Mouse (Mus musculus) cerebellum, postnatal 10 days (tissue): ENCODE results near the gene Rfx2.

ENCODE experiments used
- DNase-seq, 2 experiments: peaks; one replicate each; pipeline ENCODE4 v3.0.0; 2021; ENCODE audit warnings: mixed read lengths in 2 of 2

Rfx2 gene

DNA sequence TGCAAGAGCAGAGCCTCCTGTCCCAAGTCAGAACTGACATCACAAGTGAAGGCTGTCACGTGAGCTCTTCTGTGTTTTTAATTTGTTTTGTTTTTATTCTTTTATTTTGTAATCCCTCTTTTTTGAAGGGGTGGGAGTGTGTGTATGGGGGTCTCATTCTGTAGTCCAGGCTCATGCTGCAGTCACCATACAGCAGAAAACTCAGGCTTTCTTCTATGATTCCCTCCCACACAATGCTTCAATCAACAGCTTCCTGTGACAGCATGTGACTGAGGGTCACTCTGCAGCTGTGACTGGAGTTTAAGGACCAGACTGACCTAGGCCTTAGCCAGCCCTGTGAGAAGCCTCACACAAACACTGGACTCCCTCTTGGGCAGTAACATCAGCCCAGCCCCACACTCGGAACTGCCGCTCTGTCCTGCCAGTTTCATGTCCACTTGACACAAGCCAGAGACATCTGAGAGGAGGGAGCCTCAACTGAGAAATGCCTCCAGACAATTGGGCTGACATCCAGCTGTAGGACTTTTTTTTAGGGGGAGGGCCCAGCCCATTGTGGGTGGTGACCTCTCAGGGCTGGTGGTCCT lies 51.9 kb downstream of the Rfx2 start:
- DNase-seq, result no peak

DNA sequence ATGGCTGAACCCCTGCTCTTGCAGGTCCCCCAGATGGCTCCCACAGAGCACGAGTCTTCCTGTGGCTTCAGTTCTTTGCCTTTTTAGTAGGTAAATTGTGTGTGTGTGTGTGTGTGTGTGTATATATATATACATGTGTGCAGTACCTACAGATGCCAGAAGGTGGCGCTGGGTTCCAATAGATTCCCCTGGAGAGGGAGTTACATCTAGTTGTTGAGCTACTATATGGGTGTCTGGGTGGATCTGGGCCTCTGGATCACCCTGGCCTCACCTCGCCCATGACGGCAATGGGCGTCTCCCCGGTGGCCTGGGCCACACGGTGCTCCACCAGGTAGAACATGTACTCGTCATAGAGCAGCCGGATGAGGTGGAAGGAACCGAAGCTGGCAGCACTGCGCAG lies 53.2 kb downstream of the Rfx2 start:
- no peak for DNase-seq

GRCm38 (mm10) chr17:56769950-56770349 lies 60.9 kb downstream of the Rfx2 start, which contains the start of gene Prr22:
Gene Prr22 (plus strand): TSS chr17:56770250.
- no peak for DNase-seq

GRCm38 (mm10) chr17:56768941-56769340 lies 61.9 kb downstream of the Rfx2 start:
- DNase-seq, result no peak

DNA sequence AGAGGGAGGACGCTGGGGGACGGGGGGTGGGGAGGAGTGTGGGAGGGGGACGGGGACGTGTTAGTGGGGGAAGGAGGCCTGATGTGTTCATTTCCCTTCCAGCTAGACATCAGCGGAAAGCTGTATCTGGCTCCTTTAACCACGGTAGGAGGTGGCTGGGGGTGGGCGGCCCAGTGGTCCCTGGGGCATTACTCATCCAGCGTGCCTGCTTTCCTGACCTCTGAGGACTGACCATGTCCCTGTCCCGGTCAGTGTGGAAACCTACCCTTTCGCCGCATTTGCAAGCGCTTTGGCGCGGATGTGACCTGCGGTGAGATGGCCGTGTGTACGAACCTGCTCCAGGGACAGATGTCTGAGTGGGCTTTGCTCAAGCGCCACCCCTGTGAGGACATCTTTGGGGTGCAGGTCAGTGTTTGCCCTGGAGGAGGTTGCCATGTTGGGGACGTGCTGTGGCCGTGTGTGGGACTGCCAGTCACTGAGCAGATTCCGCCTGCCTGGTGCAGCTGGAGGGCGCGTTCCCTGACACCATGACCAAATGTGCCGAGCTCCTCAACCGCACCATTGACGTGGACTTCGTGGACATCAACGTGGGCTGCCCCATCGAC lies 63.2 kb downstream of the Rfx2 start:
- no peak for DNase-seq

DNA sequence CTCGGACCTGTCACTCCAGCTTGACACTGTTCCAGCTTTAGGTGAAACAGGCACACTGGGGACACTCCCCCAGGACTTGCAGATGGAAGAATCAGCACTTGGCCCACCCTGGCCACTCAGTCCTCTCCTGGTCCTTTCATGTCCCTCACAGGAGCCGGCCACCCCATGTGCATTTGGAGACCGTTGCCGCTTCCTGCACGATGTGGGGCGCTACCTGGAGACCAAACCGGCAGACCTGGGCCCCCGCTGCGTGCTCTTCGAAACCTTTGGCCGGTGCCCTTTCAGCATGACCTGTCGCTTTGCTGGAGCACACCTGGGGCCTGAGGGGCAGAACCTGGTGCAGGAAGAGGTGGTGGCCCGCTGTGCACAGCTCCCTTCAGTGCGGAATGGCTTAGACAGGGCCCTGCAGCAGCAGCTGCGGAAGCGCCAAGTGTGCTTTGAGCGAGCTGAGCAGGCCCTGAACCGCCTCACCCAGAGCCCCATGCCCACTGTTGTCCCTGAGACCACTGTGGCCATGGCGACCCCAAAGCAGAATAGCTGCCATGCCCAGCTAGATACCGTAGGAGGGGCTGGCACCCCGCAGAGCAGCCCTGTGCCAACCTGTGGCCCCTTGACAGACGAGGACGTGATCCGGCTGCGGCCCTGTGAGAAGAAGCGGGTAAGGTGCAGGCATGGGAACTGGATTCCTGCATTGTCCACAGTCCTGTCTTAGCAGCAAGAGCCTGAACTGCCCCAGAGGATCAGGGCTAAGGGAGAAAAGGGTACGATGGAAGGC lies 64.0 kb downstream of the Rfx2 start:
- DNase-seq, result no peak

DNA sequence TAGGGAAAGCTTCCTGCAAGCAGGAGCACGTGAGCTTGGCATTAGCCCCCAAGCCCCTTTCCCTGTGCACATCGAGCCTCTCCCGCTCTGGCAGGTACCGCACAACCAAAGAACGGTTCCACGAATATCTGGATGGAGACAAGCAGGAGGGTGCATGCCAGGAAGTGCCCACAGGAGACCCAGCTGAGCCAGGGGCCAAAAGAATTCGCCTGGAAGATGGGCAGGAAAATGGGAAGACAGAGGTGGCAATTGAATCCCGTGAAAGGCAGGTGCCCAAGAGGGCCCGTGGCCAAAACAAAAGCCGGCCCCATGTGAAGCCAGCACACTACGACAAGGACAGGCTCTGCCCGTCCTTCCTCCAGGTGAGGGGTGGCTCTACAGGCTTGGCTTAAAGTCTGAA lies 65.4 kb downstream of the Rfx2 start:
- DNase-seq, result no peak

DNA sequence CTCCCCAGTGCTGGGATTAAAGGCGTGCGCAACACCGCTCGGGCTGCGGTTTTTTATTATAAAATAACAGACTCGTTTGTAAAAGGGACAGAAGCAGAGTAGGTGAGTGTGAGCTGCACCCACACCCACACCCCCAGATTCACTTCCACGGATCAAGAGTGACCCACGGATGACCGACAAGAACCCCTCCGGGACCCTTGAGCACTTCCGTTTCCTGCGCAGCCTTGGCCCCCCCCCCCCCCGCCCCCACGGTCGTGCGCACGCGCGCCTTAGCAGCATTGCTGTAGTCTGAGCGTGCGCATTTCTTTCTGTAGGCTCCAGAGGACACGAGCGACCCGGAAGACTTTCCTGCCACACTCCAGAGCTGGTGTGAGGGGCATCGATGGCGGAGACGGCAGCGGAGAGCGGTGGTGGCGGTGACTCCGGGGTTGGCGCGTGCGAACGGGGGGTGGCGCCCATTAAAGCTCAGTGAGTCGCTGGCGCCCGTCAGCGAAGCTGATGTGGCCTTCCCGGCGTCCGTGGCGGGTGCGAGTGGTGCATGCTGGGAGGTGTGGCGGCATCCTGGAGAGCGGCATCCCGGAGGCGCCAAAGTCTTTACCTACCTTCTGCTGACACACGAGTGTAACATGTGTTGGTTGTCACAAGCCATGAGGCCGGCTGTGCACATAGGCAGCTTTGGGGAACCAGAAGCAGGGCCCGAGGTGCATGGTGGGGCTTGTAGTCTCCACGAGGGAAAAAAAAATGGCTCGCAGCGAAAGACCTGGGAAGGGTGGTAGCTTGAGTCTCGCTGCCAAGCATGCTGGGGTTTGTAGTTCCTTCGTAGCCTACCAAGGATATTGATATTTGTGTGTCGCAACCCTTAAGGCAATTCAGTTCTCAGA lies 66.1 kb downstream of the Rfx2 start, which contains the start of gene Dus3l:
Dus3l (plus strand) TSS at position 284 of the 881 bp plus-strand sequence.
- peak; percentile 92 to 93 for DNase-seq

DNA sequence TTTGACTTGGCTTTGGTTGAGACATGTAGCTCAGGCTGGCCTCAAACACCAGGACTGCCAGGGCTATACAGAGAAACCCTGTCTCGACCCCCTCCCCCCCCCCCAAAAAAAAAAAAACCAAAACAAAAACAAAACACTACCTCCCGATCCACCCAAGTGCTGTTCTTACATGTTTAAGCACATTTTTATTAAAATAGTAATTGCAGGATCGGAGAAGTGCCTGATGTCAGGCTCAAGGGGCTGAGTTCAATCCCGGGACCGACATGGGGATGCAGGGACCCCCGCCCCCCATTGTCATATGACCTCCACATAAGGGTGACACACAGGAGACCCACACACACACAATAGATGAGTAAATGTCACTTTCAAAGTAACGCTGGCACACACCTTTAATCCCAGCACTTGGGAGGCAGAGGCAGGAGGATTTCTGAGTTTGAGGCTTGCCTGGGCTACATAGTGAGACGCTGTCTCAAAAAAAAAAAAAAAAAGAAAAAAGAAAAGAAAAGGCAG lies 67.0 kb downstream of the Rfx2 start:
- DNase-seq, result no peak

- peak; percentile 76 to 86 for DNase-seq
These were observed 67.8 kb downstream of the Rfx2 start for GRCm38 (mm10) chr17:56762769-56763731.

GRCm38 (mm10) chr17:56761991-56762410 lies 68.8 kb downstream of the Rfx2 start:
- peak; percentile 95 to 96 for DNase-seq

DNA sequence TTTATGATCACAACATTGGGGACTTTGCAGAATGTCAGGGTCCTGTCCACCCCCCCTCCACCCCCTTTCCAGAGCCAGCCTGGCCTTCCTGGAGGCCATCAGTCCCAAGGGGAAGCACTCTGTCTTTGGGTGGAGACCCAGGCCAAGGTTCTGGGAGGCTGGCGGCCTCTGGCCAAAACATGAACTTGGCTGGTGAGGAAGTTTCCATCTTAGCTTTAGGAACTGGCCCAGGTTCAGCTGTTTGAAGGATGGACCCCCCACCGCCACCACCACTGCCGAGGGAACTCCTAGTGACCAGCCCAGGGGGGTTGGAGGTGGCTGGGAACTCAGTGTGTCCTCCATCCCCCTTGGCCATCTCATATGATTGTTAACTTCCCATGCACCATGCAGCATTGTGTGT lies 69.7 kb downstream of the Rfx2 start:
- peak; percentile 45 to 50 for DNase-seq

DNA sequence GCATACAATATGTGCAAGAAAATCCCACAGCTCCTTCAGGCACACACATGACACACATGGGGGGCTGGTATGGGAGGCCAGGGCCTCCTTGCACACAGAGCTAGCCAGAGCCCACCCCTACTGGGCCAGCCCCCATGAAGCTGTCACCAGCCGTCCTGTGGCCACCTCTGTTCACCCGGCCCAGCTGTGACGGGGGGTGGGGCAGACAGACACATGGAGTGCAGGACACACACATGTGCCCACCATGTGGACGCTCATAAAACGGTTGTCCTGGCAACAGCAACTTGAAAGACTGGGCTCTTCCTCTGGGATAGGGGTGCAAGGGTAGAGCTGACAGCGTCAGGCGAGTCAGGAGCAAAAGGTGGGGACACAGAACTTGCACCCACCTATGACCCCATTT lies 71.6 kb downstream of the Rfx2 start:
- DNase-seq, result no peak

- DNase-seq, result peak; percentile 78 to 84
These were observed 72.7 kb downstream of the Rfx2 start for GRCm38 (mm10) chr17:56758132-56758531.

DNA sequence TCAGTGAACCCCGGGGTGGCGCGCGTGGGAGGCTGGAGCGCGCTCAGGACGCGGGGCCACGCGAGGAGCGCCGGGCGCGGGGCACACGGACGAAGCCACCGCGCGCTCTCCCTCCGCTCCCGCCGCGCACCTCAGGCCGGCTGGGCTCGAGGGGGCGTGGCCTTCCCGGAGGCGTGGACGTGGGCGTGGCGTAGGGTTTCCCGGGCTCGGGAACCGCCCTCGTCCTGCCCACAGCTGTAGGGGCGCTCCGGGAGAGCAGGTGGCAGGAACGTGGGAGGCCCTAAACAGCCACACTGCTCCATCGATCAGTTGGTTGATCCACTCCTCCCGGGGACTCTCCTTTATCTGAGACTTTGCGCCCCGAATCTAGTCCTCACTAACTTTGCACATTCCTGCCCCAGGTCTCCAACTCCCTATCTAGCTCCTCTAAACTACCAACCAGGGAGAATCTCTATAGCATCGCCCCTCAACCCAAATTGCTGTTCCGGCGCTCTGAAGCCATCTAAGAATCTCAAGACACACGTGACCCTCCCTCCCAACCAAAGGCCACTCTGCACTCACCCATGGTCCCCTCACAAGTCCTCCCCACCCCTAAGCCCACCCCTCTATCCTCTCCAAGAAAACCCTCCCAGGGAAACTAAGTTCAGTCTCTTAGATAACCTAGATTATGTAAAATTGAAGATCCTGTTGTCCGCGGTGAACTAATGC lies 73.2 kb downstream of the Rfx2 start, which contains the start of gene Nrtn:
Nrtn (minus strand) TSS at position 115 of the 708 bp plus-strand sequence.
- DNase-seq, result peak; percentile 57 to 73

DNA sequence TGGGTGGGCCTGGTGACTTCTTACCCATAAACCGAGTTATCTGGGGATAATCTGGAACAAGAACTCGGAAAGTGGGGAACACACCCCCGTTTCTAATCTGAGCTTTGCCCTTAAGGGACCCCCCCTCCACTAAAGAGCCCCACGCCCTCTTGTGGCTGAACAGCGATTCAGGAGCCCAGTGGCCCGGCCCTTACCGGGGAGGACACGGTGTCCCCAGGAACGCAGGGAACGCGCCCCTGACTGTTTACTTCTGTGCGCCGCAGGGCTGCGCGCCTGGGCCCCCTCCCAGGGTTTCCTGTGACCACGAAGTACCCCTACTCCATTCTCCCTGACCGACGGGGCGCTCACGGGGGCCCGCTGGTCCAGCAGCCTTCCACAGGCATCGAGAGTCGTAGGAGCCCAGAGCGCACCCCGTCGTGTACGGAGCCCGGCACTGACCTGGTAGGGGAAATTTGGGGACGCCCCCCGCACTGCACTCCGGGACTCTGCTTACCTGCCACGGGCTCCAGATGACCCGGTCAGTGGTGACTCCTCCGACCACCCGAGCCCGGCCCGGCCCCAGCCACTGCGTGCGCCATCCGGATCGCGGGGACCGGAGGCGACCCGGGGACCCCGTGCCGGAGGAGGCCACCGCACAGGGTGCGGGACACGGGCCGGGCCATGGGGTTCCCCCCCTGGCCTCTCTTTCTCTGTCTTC lies 74.0 kb downstream of the Rfx2 start:
- DNase-seq, result no peak

GRCm38 (mm10) chr17:56754271-56755185 lies 76.3 kb downstream of the Rfx2 start:
- DNase-seq, result no peak

- DNase-seq, result peak in 1 of 2 experiments; percentile 31
These were observed 77.4 kb downstream of the Rfx2 start for GRCm38 (mm10) chr17:56753452-56753851.
